Mouse (Mus musculus) naive thymus-derived CD4-positive, alpha-beta T cell, adult 2 months (primary cell): Measurements from ENCODE around the gene Chmp1a.
"Not testable (repeated sequence)": the region's sequence is repeated elsewhere in the genome, so short reads cannot be mapped to it uniquely, and the experiment has no call there.

Experiments used
- DNase-seq: peaks from one replicate; pipeline ENCODE4 v3.0.0-alpha.2; 2011; ENCODE audit warnings: low read depth

Chmp1a gene

DNA sequence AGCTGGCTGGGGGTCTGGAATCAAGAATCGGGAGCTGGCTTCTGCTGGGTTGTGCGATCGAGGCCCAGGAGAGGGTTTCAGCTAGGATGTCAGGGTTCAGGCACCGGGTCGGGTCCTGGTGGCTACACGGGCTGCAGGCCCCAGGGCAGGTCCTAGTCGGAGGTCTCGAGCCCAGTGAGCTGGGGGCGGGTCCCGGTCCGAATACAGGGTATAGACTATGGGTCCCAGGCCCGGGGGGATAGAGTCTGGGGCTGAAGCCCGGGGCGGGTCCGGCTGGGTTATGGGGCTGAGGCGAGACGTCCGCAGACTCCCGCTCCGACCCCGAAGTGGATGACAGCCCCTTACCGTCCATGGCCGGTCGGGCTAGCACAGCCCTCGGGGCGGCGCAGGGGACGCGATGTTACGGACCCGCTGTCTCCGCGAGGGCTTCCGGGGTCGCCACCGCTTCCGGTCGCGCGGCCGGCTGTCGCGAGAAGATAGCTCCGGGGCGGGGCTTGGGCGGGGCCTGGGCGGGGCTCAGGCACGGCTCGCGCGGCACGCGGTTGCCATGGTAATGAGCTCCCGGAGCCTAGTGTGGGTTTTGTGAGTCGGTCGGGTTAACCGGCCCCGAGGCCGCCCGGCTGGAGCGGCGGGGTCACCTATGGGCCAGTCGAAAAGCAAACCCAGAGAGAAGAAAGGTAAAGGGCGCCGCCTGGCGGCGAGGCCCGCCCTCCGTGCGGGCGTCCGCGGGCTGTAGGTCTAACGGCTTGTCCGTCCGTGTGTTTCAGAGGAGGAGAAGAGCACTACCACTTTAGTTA lies at the start of gene Chmp1a, which contains the start of gene Spata33:
Chmp1a (minus strand) TSS at position 443 of the 797 bp plus-strand sequence.
Spata33 (plus strand) TSS at position 512 of the 797 bp plus-strand sequence.
- DNase-seq: peak; percentile 94

DNA sequence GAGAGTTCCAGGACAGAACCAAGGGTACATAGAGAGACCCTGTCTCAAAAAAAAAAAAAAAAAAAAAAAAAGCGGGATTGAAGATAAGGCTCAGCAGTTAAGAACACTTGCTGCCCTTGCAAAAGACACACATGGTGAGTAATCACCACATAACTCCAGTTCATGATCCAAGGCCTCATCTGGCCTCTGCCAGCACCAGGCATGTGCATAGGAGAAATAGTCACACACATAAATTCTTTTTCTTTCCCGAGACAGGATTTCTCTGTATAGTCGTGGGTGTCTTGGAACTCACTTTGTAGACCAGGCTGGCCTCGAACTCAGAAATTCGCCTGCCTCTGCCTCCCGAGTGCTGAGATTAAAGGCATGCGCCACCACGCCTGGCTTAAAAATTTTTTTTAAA lies 45.0 kb upstream of the Chmp1a start:
- not testable (repeated sequence) for DNase-seq

- no peak for DNase-seq
Measured at GRCm38 (mm10) chr8:123257114-123257513, 44.6 kb upstream of the Chmp1a start.

- DNase-seq: no peak
Measured at GRCm38 (mm10) chr8:123255170-123255569, 42.6 kb upstream of the Chmp1a start.

DNA sequence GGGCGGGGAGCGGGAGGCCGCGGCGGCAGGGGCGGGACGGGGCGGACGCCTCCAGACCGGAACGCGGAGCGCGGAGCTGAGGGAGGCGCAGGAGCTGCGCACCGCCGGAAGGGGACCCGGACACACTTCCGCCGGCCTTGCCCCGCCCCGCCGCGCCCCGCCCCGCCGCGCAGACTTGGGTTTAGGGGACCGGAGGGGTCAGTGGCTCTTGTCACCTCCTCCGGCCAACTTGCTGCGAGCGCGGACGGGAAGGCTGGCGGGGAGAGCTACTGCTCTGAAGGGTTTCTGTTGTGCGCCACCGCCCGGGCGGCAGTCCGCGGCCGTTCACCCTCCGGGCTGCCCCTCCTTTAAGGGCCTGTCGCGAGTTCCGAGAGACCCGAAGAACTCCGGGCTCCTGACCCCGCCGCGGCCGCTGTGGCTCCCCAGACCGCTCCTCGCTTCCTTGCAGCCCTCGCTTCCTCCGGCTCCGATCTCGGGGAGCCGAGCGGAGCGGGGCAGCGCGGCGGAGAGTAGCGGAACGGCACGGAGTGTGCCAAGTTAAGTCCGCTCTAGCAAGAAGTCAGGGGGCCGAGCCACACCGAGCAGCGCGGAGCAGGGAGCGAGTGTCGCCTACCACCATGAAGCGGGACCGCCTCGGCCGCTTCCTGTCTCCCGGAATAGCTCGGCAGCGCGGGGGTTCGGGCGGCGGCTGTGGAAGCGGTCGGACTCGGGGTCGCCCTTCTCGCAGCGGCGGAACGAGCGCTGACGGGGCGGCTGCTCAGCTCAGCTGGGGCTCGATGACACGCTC lies 41.7 kb upstream of the Chmp1a start, which contains the start of the genes Zfp276 and Vps9d1:
Zfp276 (plus strand) TSS at position 97 of the 787 bp plus-strand sequence.
Vps9d1 (minus strand) TSS at position 250 of the 787 bp plus-strand sequence.
- peak; percentile 87 for DNase-seq

DNA sequence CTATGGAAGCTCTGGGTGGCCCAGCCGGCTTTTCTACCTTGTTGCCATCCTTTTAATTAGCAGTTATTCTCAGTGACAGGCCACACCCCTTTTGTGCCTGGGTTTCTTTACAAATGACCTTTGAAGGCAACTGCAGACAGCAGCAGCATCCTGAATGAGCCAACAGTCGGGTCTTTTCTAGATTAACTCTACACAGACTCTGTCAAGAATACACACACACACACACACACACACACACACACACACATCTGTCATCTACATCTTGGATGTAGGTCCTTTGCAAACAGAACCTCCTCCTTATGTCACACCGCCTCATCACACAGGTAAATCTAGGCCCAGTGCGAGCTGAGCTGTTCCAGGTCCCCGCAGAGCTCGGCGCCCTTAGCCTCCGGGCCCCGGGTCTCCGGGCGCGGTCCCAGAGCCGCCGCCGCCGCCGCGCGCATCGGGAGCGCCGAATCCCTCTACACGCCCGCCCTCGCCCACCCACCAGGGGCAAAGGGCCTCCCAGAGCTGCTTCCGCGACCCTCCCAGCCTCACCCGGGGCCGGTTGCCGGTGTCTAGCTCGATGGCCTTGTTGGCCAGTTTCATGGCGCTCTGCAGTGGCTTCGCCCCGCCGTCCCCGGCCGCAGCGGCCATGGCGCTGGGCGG lies 41.0 kb upstream of the Chmp1a start:
- no peak for DNase-seq

DNA sequence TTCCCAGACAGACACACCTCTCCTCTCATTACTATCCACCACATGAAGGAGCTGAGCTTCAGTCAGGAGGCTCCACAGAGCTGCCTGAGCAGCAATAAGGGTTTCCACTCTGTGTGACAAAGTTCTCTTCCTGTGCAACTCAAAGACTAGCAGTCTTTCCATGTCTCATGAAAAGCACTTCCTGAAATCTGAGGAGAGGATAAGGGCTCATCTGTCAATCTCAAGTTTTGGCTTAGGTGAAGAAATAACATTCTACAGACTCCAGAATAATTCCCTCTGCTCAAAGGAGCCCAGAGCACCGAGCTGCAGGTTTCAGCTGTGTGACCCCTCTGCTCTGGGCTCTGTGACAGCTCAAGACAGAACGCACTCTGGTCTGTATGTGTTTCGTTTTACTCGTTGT lies 40.4 kb upstream of the Chmp1a start:
- DNase-seq: peak; percentile 21

DNA sequence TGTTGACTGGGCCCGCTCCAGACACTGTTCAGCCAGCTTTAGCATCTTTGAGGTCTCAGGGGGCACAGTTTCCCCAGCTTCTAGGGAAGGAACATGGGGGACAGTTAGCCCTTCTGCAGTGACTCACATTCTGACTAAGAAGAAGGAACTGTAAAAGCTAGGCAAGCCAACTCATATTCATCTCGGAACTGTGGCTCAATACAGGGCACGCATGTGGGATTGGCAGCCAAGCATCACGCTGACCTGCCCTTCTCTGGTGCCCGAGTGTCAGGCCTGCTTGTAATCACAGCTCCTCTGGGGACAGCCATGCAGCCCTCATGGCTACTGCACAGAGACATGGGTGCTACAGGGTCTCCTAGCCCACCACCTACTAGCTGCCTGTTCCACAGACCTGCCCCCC lies 38.4 kb upstream of the Chmp1a start:
- no peak for DNase-seq

GRCm38 (mm10) chr8:123248596-123248995 lies 36.0 kb upstream of the Chmp1a start:
- DNase-seq: no peak

- DNase-seq: no peak
Measured at GRCm38 (mm10) chr8:123247748-123248147, 35.2 kb upstream of the Chmp1a start.

- no peak for DNase-seq
Measured at GRCm38 (mm10) chr8:123245543-123245942, 33.0 kb upstream of the Chmp1a start.

- DNase-seq: no peak
Measured at GRCm38 (mm10) chr8:123244382-123244781, 31.8 kb upstream of the Chmp1a start.

DNA sequence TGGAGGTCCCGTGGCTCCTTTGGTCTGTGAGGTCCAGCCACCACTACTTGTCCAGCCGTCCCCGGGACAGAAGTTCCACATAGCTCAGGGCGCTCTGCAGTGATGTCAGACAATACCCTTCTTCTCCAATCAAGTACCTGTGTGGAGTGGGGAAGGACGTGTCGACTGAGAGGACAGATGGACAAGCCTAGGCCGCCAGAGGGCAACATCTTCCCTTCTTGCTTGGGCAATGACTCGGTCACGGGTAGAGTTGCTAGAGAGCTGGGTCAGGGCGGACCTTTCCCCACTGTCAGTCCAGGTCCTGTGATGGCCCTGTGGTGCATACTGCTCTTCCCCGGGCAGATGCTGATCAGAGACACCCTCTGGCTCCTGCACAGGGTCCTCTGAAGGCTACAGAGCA lies 30.5 kb upstream of the Chmp1a start:
- no peak for DNase-seq

DNA sequence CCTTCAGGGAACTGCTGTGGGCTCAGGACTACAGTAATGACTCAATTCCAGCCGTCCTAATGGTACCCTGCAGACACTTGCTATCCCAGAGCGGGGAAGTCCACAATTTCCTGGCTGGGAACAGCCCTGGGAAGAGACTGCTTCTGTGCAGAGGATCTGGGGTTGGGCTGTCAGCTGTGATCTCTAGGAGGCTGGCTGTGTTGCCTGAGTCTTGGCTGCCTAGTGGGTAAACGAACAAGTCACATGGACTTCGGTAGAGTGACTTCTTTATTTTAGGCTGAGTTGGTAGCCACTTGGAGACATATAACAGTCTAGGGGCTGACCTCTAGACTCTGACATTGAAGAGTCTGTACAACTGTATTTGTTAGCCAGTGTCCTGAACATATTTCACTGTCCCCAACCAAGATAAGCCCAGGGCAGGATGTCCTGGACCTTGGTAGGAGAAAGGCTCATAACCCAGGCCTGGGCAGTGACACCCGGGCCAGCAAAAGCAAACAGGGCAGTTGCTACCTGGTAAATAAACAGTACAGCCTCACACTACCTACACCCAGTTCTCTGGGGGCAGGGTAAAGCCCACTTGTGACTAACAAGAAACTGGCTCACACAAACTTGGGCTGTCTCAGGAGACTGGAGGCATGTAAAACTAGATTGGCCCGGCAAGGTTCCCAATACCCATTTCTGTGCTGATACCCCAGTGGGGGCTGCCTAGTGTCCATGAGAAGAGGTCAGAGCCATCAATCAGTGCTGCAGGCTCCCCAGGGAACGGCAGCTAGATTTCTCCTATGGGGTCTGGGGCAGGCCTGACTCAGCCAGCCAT lies 29.8 kb upstream of the Chmp1a start:
- no peak for DNase-seq

DNA sequence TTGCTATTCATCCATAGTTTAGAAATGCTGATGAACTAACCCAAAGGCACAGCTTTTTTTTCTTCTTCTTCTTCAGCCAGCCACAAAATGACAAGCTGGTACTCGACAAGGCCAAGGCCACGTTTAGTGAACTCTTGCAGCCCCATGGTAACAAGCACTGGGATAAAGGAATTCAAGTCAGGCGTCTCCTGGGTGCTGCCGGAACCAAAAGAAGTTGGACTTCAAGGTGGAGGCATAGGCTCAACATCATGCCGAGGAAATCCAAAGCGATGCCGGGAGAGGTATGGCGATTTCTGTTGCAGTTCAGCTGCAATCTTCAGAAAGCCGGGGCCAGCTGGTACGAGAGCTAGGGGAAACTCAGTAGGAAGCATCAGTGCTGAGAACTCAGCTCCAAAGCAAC lies 26.8 kb upstream of the Chmp1a start:
- DNase-seq: no peak

DNA sequence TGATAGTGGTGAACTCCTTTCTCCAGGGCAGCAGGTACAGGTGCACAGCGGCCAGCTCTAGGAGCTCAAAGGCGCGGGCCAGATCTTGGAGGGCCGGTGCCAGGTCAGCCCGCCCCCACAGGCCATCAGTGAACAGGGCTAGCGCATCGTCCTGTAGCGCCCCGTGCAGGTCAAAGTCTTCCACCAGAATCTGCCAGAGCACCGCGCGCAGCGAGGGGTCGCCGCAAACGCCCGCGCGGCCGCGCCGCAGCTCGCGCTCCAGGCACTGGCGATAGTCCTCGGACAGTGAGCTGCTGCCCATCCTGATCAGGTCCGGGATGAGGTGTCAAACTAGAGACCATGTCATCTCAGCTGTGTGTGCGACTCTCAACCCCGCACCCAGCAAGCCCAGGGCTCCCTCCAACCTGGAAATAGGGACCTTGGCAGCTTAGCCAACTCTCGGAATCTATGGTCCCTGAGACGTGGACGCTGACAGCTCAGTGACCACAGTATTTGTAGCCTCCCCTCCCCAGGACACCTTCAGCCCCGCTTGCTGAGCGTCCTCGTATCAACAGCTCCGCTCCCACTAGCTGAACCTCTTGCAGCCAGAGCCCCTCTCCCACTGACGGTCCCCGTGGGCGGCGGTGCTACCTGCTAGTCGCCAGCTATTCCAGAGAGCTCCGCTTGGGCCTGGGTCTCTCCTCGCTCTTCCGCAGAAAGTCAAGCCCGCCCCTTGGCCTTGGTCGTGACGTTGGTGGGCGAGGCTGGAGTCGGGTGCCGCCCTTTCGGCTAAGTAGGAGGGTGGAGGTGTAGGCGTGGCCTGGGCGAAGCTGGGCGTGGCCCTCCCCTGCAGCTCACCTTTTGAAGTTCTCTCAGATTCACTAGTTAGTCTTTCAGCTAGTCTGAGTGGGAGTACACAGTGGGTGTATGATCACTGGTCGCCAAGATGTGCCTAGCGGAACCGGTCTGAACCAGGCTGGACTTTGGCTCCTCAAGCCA lies 23.2 kb upstream of the Chmp1a start, which contains the start of gene Spata2l:
Spata2l (minus strand) TSS at position 714 of the 978 bp plus-strand sequence.
- DNase-seq: peak; percentile 97

- DNase-seq: peak; percentile 38
Measured at GRCm38 (mm10) chr8:123234918-123235519, 22.5 kb upstream of the Chmp1a start.

DNA sequence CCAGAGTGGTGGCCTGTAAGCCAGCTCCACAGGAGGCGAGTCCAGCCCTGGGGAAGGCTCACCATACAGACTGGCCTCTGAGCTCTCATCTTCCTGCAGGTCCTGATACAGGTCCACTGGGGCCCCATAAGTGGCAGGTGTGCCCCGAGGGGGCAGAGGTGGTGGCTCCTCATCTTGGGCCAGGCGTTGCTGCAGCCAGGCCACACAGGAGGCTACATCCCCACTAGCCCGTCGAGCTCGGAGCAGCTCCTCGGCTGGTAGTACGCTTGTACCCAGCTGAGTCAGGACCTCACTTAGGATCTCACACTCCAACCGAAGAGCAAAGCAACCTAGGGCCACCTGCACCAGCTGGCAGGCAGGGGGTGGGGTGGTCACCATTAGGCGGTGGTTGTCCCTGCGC lies 21.2 kb upstream of the Chmp1a start:
- DNase-seq: no peak

DNA sequence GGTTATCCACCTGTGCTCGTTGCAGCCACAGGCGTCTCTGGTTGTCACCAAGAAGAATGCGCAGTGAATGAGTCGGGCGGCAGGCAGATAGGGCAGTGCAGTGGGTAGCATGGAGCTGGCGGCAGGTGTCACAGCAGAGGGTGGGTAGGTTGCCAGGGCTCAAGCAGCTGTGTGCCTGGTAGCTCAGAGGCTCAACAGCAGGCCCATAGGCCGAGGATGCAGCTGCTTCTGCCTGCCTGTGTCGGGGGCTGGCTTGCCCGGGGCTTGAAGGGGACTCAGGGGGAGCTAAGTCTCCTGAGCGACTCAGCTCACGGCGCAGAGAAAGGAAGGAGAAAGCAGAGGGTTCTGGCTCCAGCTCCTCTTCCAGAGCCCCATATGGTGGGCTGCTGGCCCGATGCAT lies 20.7 kb upstream of the Chmp1a start:
- no peak for DNase-seq

- DNase-seq: no peak
Measured at GRCm38 (mm10) chr8:123232553-123232952, 20.0 kb upstream of the Chmp1a start.
